Mouse (Mus musculus) ovary, postnatal 14 days (tissue): ENCODE data around the gene Srarp.
A peak's percentile ranks its signal among the peaks of the same experiment; 100 is the strongest.

Experiments used
- DNase-seq: peaks from one replicate; pipeline ENCODE4 v3.0.0; 2022; ENCODE audit warnings: low spot score

The Srarp gene

GRCm38 (mm10) chr4:141389366-141390150, 46.3 kb downstream of the Srarp start:
- no peak for DNase-seq

- DNase-seq: no peak
Measured at GRCm38 (mm10) chr4:141387933-141388332, 48.0 kb downstream of the Srarp start.

GRCm38 (mm10) chr4:141387093-141387784, 48.7 kb downstream of the Srarp start:
- peak; percentile 69 for DNase-seq

GRCm38 (mm10) chr4:141386150-141386549, 49.8 kb downstream of the Srarp start:
- DNase-seq: no peak

DNA sequence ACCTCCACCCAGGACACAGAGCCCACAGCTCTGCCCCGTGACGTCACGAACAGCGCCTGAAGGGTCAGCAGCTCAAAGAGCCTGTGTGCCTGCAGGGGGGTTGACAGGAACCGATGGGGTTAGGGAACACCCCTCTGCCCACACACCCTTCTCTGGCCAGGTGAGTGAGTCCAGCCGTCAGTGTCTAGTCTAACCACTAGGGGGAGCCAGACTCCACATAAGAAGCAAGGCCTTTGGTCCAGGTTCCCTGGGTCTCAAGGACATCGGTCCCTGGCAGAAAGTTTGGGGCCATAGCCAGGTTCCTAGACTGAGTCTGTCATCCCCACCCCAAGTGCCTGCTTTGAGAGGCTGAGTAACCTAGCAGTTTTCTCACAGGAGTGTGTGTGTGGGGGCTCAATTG, 50.6 kb downstream of the Srarp start:
- no peak for DNase-seq
